22 mouse cellular contexts compared by ENCODE assay signal in genomic region chr1:152043453-152043852, GRCm38 (mm10). TPM values are rescaled to one million over a fixed set of nuclear protein-coding genes. Genes with fewer than 3 reads are reported as not detected.
DNase-seq lines count a peak whose midpoint lies in the region; ATAC-seq lines count a peak whose summit lies in the region.
"Had no signal": no experiment of that assay in that cellular context is flagged by ENCODE, and none has a peak within 500 bp of the region (broad histone marks: within the 10 kb centered on the region; RNA-seq: fewer than 3 reads in every experiment).

No protein-coding gene starts in this region.

- H3K9me3 ChIP-seq in hindbrain, embryonic 14.5 days (ENCODE audit: control insufficient read depth, low read length), result no peaks in the 10 kb centered on the region
- H3K9me3 ChIP-seq in heart, embryonic 12.5 days (replicated peaks), result no peaks in the 10 kb centered on the region

- no peak overlapping the region for H3K9ac ChIP-seq in hindbrain, embryonic 14.5 days
- no peak overlapping the region for H3K9ac ChIP-seq in heart, embryonic 12.5 days

- 98% methylated on average over 2 of the region's 2 CpGs for WGBS in hindbrain, embryonic 14.5 days
- WGBS in heart, embryonic 12.5 days, result 88% methylated on average over 2 of the region's 2 CpGs

- H3K4me1 ChIP-seq in hindbrain, embryonic 14.5 days (replicated peaks; ENCODE audit: control insufficient read depth, insufficient read depth, low read length), result peaks cover 40% of the 10 kb centered on the region
- H3K4me1 ChIP-seq in heart, embryonic 12.5 days (replicated peaks), result peaks cover 35% of the 10 kb centered on the region

- no peaks in the 10 kb centered on the region for H3K36me3 ChIP-seq in hindbrain, embryonic 14.5 days (replicated peaks; ENCODE audit: control insufficient read depth, insufficient read depth)
- H3K36me3 ChIP-seq in heart, embryonic 12.5 days, result no peaks in the 10 kb centered on the region
- H3K36me3 ChIP-seq: G1E had no signal

- H3K27me3 ChIP-seq in hindbrain, embryonic 14.5 days (ENCODE audit: control insufficient read depth, insufficient read depth, low read length), result no peaks in the 10 kb centered on the region
- no peaks in the 10 kb centered on the region for H3K27me3 ChIP-seq in heart, embryonic 12.5 days (replicated peaks)
- H3K27me3 ChIP-seq: CH12.LX, Patski had no signal

- no peak overlapping the region for H3K4me2 ChIP-seq in hindbrain, embryonic 14.5 days (replicated peaks)
- no peak overlapping the region for H3K4me2 ChIP-seq in heart, embryonic 12.5 days

- no peak overlapping the region for H3K4me3 ChIP-seq in hindbrain, embryonic 14.5 days (replicated peaks; ENCODE audit: low read length)
- no peak overlapping the region for H3K4me3 ChIP-seq in heart, embryonic 12.5 days

- ATAC-seq in granulocyte monocyte progenitor cell, adult 5-6 weeks (replicated peaks; ENCODE audit: poor library complexity, severe bottlenecking), result peak; percentile 79
- peak; percentile 75 for ATAC-seq in megakaryocyte, adult 5-6 weeks (ENCODE audit: poor library complexity, severe bottlenecking)
- ATAC-seq in megakaryocyte progenitor cell, adult 5-6 weeks (replicated peaks; ENCODE audit: poor library complexity), result peak; percentile 48
- ATAC-seq in monocyte, adult 5-6 weeks (replicated peaks; ENCODE audit: insufficient number of reproducible peaks, low FRiP score, low TSS enrichment, poor library complexity, severe bottlenecking), result 0 out of 2 replicates have a peak, but pooled peaks have one; percentile 38
- ATAC-seq in hindbrain, embryonic 14.5 days (ENCODE audit: low FRiP score), result no peak
- ATAC-seq in heart, embryonic 12.5 days (ENCODE audit: insufficient number of reproducible peaks, low FRiP score), result no peak
- ATAC-seq: activated CD4-positive, CD25-positive, alpha-beta regulatory T cell, adult 4 months; CD4-positive, CD25-positive, alpha-beta regulatory T cell, adult 4 months; Patski had no signal

- no peak for DNase-seq in spleen, postnatal 10 days (ENCODE audit: low spot score in 2 of 2)
- DNase-seq in hindbrain, embryonic 14.5 days (ENCODE audit: low spot score), result no peak
- no peak for DNase-seq in right cerebral cortex, adult 18-20 months
- DNase-seq: adrenal gland, adult 2 months; adrenal gland, adult 8-10 months; adrenal gland, postnatal 10 days; adrenal gland, postnatal 14 days; adrenal gland, postnatal 25 days; adrenal gland, postnatal 36 days; B cell, adult 2 months; cerebellum, adult 11 months; cerebellum, adult 11-12 months had no signal

- no peak overlapping the region for H3K27ac ChIP-seq in hindbrain, embryonic 14.5 days
- no peak overlapping the region for H3K27ac ChIP-seq in heart, embryonic 12.5 days (ENCODE audit: poor library complexity, severe bottlenecking)

RNA-seq across cellular contexts. Expression of gene 1700025G04Rik, which starts 46.5 kb away (rescaled TPM):
- total RNA-seq in granulocyte monocyte progenitor cell, adult 5-6 weeks (2014; fragmentation: Nextera tagmentation), result 26.0 and 28.4 TPM in 2 replicates
- total RNA-seq in granulocyte monocyte progenitor cell, adult 5-6 weeks (2017), result 13.7 and 21.8 TPM in 2 replicates
- 27.8 and 30.1 TPM in 2 replicates for total RNA-seq in megakaryocyte, adult 5-6 weeks (2015)
- 37.2 and 51.1 TPM in 2 replicates for total RNA-seq in megakaryocyte, adult 5-6 weeks (2017)
- total RNA-seq in megakaryocyte progenitor cell, adult 5-6 weeks (2015), result 14.8 and 15.5 TPM in 2 replicates
- total RNA-seq in megakaryocyte progenitor cell, adult 5-6 weeks (2017), result 9.7 and 15.8 TPM in 2 replicates
- 20.3 to 79.7 TPM (median 27.8 TPM) in 3 replicates for total RNA-seq in monocyte, adult 5-6 weeks (2017)
- 28.8 and 32.6 TPM in 2 replicates for polyA plus RNA-seq in hindbrain, embryonic 14.5 days (2014; fragmentation: Nextera tagmentation; extraction: Ambion mirVana)
- 28.4 and 30.3 TPM in 2 replicates for polyA plus RNA-seq in heart, embryonic 12.5 days (2016; fragmentation: Nextera tagmentation; extraction: Ambion mirVana)
- polyA plus RNA-seq: G1E had no signal

Comparison
In these comparisons a context has a peak if more than half of its experiments do, and no peak if none do; other contexts are left out.
1. ATAC-seq: peak in granulocyte monocyte progenitor cell, adult 5-6 weeks (single experiment), megakaryocyte, adult 5-6 weeks (single experiment), megakaryocyte progenitor cell, adult 5-6 weeks (single experiment) and monocyte, adult 5-6 weeks (single experiment); none in hindbrain, embryonic 14.5 days (single experiment) and heart, embryonic 12.5 days (single experiment).